Mouse (Mus musculus) kidney, adult 18-20 months (tissue): ENCODE results near the gene Kif4.

Source experiments
- DNase-seq: peaks from one replicate; pipeline ENCODE4 v3.0.0; 2021

Gene Kif4

DNA sequence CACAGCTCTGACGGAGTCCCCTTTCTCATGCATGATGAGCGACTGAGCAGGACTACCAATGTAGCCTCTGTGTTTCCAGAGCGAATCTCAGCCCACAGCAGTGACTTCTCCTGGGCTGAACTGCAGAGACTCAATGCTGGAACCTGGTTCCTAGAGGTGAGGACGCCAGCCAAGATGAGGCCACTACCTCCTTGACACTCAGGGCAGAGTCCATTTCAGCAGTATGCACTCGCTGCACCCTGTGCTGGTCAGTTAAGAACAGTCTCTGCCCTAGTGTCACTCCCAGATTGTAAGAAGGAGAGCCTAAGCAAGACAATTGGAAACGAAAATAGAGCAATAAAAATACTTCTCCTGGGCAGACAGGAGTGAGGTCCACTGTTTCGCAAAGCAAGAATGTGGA, 108.8 kb downstream of the Kif4 start:
- peak; percentile 29 for DNase-seq

- peak; percentile 66 for DNase-seq
Measured at GRCm38 (mm10) chrX:100738918-100739317, 113.4 kb downstream of the Kif4 start.

DNA sequence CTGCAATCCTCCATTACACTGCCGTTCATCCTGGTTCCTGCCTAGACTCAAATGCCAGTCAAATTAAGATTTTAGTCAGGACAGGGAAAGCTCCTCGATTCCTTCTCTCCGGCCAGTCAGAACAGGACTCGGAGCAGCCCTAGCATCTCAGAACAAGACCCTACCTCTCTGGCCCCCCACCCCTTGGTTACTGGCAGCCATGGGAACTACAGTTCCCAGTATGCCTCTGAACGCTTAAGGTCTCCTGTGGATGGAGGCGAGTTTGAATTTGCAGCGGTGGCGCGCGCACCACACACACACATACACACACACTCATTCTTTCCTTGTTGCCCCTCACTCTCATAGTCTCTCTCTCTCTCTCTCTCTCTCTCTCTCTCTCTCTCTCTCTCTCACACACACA, 113.9 kb downstream of the Kif4 start:
- DNase-seq, result no peak

DNA sequence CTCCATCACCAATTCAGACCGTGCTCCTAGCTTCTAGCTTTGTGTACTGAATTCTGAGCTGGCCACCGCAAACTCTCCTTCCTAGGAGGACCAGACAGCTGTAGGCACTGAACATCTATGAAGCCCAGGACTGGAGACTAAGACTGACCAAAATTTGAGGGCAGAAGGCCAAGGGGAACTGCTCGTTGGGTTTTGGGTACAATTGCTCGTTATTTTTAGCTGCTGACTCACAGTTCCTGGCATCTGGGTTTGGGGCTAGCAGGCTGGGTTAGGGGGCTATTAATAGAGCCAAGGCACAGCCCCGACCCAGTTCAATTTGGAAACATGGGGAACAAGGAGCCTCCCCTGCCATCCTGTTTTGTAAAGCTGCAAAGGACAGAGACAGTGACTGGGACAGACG, 115.2 kb downstream of the Kif4 start:
- no peak for DNase-seq

- peak; percentile 30 for DNase-seq
Measured at GRCm38 (mm10) chrX:100741940-100742339, 116.4 kb downstream of the Kif4 start.

GRCm38 (mm10) chrX:100765855-100766254, 140.3 kb downstream of the Kif4 start:
- DNase-seq, result no peak

- DNase-seq, result no peak
Measured at GRCm38 (mm10) chrX:100767181-100767884, 141.8 kb downstream of the Kif4 start, which contains the start of gene Dlg3. Gene Dlg3 (plus strand): TSS chrX:100767722.

DNA sequence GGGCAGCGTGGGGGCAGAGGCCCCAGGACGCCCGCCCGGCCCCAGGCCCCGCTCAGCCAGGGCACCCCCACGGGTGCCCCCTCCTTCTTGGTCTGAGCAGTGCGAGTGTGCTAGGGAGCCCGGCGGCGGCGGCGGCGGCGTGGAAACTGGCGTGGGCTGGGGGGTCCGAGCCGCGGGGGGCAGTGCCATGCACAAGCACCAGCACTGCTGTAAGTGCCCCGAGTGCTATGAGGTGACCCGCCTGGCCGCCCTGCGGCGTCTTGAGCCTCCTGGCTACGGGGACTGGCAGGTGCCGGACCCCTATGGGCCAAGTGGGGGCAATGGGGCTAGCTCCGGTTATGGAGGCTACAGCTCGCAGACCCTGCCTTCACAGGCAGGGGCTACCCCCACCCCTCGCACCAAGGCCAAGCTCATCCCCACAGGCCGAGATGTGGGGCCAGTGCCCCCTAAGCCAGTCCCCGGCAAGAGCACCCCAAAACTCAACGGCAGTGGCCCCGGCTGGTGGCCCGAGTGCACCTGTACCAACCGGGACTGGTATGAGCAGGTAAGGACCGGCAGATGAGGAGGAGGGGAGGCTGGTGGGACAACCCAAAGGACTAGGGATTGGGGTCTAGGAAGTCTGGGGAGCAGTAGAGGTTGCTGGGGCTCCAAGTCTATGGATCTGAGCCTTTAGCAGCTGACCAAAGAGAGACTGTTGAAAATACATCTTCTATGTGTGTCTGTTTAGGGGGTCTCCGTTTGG, 142.5 kb downstream of the Kif4 start:
- no peak for DNase-seq

DNA sequence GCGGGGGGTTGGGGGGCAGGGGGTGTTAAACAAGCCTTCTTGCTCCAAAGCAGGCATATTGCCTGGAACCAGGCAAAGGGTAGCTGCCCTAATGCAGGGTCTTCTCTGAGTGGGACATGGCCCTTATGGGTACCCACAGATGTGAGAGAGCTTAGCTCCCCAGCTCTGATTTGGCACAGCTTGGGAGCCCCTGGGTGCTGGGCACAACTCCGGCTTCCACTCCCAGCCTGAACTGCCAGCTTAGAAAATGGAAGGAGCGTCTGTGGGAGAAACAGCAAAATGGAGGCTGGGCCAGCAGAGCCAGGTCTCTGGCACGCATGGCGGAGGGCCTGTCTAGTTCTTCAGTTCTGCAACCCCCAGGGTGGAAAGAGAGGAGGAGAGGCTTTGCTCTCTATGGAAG, 143.7 kb downstream of the Kif4 start:
- no peak for DNase-seq

- DNase-seq, result peak; percentile 81
Measured at GRCm38 (mm10) chrX:100774341-100774811, 148.8 kb downstream of the Kif4 start.

DNA sequence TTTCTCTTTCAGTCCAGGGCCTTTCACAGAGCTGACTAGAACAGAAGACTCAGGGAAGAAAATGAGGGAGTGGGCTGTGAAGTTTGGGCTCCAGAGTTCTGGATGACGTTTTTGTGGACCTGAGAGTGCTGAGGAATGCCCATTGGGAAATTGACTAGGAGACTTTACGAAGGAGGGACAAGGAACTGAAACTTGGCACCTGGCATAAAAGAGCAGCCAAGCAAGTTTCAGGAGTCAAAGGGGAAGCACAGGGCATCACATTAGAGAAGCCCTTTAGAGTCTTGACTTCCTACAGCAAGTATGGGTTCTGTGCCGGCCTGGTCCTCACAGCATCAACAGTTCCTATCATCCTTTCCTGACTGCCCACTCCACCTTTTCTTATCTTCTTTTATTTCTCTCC, 149.9 kb downstream of the Kif4 start:
- DNase-seq, result no peak

- peak; percentile 65 for DNase-seq
Measured at GRCm38 (mm10) chrX:100776494-100776893, 151.0 kb downstream of the Kif4 start.
